Mouse (Mus musculus) kidney, embryonic 16.5 days (tissue): Measurements from ENCODE around the gene Steap3. TPM values are rescaled to one million over a fixed set of nuclear protein-coding genes. Genes with fewer than 3 reads are reported as not detected.

ENCODE experiments used
- ATAC-seq: fragments of 200-750 bp; cut with Nextera tagmentation; 2 replicates; pipeline ENCODE4 v1.8.0; 2017; ENCODE audit warnings: moderate TSS enrichment; ENCODE audit not compliant: low FRiP score, low TSS enrichment
- H3K27ac ChIP-seq: fragments of 300-500 bp; sonication (generic); 2 replicates; pipeline ENCODE4 v1.5.1; 2014; ENCODE audit warnings: low read length
- H3K27me3 ChIP-seq: fragments of 300-500 bp; sonication (generic); 2 replicates; pipeline ENCODE4 v1.6.1; 2014; ENCODE audit warnings: low read length, control low read depth, mixed read lengths; ENCODE audit not compliant: insufficient read depth
- H3K36me3 ChIP-seq: fragments of 300-500 bp; sonication (generic); 2 replicates; pipeline ENCODE4 v1.6.1; 2014; ENCODE audit warnings: low read length, control low read depth, mixed read lengths; ENCODE audit not compliant: insufficient read depth
- H3K4me1 ChIP-seq: fragments of 300-500 bp; sonication (generic); 2 replicates; pipeline ENCODE4 v1.6.1; 2014; ENCODE audit warnings: low read length, control low read depth, mixed read lengths; ENCODE audit not compliant: insufficient read depth
- H3K4me2 ChIP-seq: fragments of 300-500 bp; sonication (generic); replicated peaks from 2 replicates; pipeline ENCODE4 v1.6.1; 2014; ENCODE audit warnings: low read depth, low read length
- H3K4me3 ChIP-seq: fragments of 300-500 bp; sonication (generic); 2 replicates; pipeline ENCODE4 v1.5.1; 2014; ENCODE audit warnings: mild to moderate bottlenecking, low read length
- H3K9ac ChIP-seq: fragments of 300-500 bp; sonication (generic); replicated peaks from 2 replicates; pipeline ENCODE4 v1.6.1; 2014; ENCODE audit warnings: low read length
- H3K9me3 ChIP-seq: fragments of 300-500 bp; sonication (generic); 2 replicates; pipeline ENCODE4 v1.6.1; 2016; ENCODE audit warnings: low read length, control low read depth
- WGBS: fragments of 180-500 bp; shearing (Covaris S2); extraction: QIAGEN DNeasy Blood & Tissue Kit; methylation state at CpG from one replicate; pipeline ENCODE4 v1.1.7; 2014; 5-methylcytosine and 5-hydroxymethylcytosine counted together
- polyA plus RNA-seq: library from polyadenylated mRNA; unstranded; fragments of >200 nt; fragmentation: Nextera tagmentation; extraction: Ambion mirVana; gene quantifications from 2 replicates; pipeline ENCODE4 v1.2.1, GENCODE M21; 2015

Gene Steap3
- polyA plus RNA-seq, 1 experiment from 2014 or later: 2.8 TPM

GRCm38 (mm10) chr1:120174991-120175390 is 97.5 kb downstream of the Steap3 start:
- no peak for ATAC-seq
- no peak overlapping the region for H3K4me2 ChIP-seq
- no peaks in the 10 kb centered on the region for H3K9me3 ChIP-seq
- no peak overlapping the region for H3K9ac ChIP-seq
- H3K27ac ChIP-seq: no peak overlapping the region
- no peaks in the 10 kb centered on the region for H3K27me3 ChIP-seq
- peaks cover 13% of the 10 kb centered on the region; the same call in 1 of the 2 replicates for H3K4me1 ChIP-seq
- 75% methylated on average over 4 of the region's 4 CpGs for WGBS
- no peaks in the 10 kb centered on the region for H3K36me3 ChIP-seq
- H3K4me3 ChIP-seq: no peak overlapping the region

GRCm38 (mm10) chr1:120171819-120172521 is 100.5 kb downstream of the Steap3 start:
- Histone ChIP-seq H3K4me1 (peaks cover 11% of the 10 kb centered on the region; the same call in 1 of the 2 replicates), H3K4me2 (no peak overlapping the region), H3K9me3 (no peaks in the 10 kb centered on the region), H3K9ac (no peak overlapping the region), H3K36me3 (no peaks in the 10 kb centered on the region), H3K4me3 (no peak overlapping the region), H3K27ac (no peak overlapping the region), H3K27me3 (no peaks in the 10 kb centered on the region)
- ATAC-seq: peak; percentile 62; the same call in 1 of the 2 replicates
- 53% methylated on average over 5 of the region's 5 CpGs for WGBS

- Histone ChIP-seq H3K27ac (no peak overlapping the region), H3K9me3 (no peaks in the 10 kb centered on the region), H3K27me3 (no peaks in the 10 kb centered on the region), H3K4me1 (no peaks in the 10 kb centered on the region), H3K4me3 (no peak overlapping the region), H3K9ac (no peak overlapping the region), H3K36me3 (no peaks in the 10 kb centered on the region), H3K4me2 (no peak overlapping the region)
- ATAC-seq: no peak
- 83% methylated on average over 7 of the region's 7 CpGs for WGBS
These were observed 102.2 kb downstream of the Steap3 start for GRCm38 (mm10) chr1:120170307-120170706.

DNA sequence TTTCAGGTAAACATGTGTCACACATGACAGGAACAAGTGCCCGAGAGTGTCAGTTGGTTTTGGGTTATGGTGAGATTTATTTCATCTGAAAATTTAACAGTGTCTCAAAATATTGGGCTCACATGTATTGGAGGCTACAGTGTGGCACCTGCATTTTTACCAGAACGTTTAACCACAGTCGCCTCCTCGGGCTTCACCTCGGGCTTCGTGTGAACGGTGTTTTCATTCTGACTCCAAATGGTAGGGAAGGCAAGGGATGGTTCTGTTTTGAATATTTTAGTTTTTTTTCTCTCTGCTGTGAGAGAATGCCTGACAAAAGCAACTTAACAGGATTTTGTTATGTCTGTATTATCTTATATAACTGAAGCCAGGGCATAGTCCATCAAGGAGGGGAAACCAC is 103.8 kb downstream of the Steap3 start:
- H3K27me3 ChIP-seq: no peaks in the 10 kb centered on the region
- no peak overlapping the region for H3K27ac ChIP-seq
- no peak overlapping the region for H3K4me3 ChIP-seq
- no peaks in the 10 kb centered on the region for H3K9me3 ChIP-seq
- no peak overlapping the region for H3K4me2 ChIP-seq
- WGBS: 82% methylated on average over 7 of the region's 7 CpGs
- no peaks in the 10 kb centered on the region for H3K36me3 ChIP-seq
- no peak for ATAC-seq
- H3K9ac ChIP-seq: no peak overlapping the region
- H3K4me1 ChIP-seq: no peaks in the 10 kb centered on the region

DNA sequence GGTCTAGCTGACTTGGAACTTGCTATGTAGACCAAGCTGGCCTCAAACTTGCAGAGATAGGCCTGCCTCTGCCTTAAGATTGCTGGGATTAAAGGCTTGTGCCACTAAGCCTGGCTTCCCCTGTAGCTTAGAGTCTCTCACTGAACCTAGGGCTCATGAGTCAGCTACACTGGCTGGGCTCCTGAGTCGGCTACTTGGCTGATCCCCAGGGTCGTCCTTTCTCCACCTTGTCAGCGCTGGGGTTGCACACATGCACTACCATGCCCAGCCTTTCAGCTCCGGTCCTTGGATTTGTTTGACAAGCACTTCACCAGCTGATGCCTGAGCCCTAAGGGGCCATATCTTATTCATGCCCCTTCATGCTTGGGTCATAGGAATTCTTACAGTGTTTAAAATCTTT is 104.5 kb downstream of the Steap3 start:
- H3K4me2 ChIP-seq: no peak overlapping the region
- no peaks in the 10 kb centered on the region for H3K9me3 ChIP-seq
- H3K4me1 ChIP-seq: no peaks in the 10 kb centered on the region
- H3K27me3 ChIP-seq: no peaks in the 10 kb centered on the region
- H3K4me3 ChIP-seq: no peak overlapping the region
- H3K36me3 ChIP-seq: no peaks in the 10 kb centered on the region
- no peak overlapping the region for H3K9ac ChIP-seq
- no peak overlapping the region for H3K27ac ChIP-seq
- no peak for ATAC-seq
- 66% methylated on average over 4 of the region's 4 CpGs for WGBS

DNA sequence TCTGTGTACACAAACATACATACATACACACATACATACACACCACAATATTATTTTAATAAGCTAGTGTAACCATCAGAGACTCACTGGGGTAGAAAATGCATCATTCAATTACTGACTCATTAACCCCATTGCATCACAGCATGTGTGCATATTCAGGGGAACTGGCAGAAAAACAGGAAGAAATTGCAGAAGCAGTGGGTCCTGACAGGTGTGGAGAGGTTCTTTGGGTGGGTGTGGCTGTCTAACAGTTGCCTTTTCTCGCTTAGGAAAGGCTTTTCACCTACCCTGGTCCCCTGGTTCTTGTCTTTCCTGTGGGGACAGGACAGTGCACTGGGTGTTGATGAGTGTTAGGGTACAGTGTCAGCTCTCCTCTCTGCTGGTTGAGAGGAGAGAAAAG is 109.9 kb downstream of the Steap3 start:
- WGBS: 75% methylated on average over 1 of the region's 1 CpGs
- Histone ChIP-seq H3K4me1 (no peaks in the 10 kb centered on the region), H3K27ac (no peak overlapping the region), H3K9ac (no peak overlapping the region), H3K27me3 (no peaks in the 10 kb centered on the region), H3K9me3 (no peaks in the 10 kb centered on the region), H3K36me3 (no peaks in the 10 kb centered on the region), H3K4me2 (no peak overlapping the region), H3K4me3 (no peak overlapping the region)
- no peak for ATAC-seq

DNA sequence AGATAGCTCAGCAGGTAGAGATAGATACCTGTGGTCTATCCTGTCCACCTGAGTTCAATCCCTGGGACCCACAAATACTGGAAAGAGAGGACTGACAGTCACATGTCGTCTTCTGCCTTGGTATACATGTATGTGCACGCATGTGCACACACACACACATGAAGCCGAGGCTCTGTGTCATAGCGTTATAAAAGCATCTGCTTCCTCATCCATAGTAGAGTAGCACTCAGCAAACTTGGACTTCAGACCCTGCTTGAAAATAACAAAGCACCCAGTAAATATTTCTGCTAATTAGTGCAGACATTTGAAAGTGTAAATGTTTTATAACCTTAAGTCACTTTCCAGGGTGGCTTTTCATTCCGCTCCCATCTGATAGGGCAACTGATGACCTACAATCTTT is 111.0 kb downstream of the Steap3 start:
- no peak overlapping the region for H3K9ac ChIP-seq
- WGBS: 90% methylated on average over 5 of the region's 5 CpGs
- no peak overlapping the region for H3K4me3 ChIP-seq
- H3K9me3 ChIP-seq: no peaks in the 10 kb centered on the region
- H3K36me3 ChIP-seq: no peaks in the 10 kb centered on the region
- no peak for ATAC-seq
- no peaks in the 10 kb centered on the region for H3K27me3 ChIP-seq
- H3K4me1 ChIP-seq: no peaks in the 10 kb centered on the region
- H3K4me2 ChIP-seq: no peak overlapping the region
- H3K27ac ChIP-seq: no peak overlapping the region

- WGBS: 88% methylated on average over 9 of the region's 9 CpGs
- Histone ChIP-seq H3K4me3 (no peak overlapping the region), H3K27ac (no peak overlapping the region), H3K36me3 (no peaks in the 10 kb centered on the region), H3K4me1 (no peaks in the 10 kb centered on the region), H3K4me2 (no peak overlapping the region), H3K9me3 (no peaks in the 10 kb centered on the region), H3K27me3 (no peaks in the 10 kb centered on the region), H3K9ac (no peak overlapping the region)
- ATAC-seq: no peak
These were observed 113.9 kb downstream of the Steap3 start for GRCm38 (mm10) chr1:120158474-120159127.

- no peak overlapping the region for H3K9ac ChIP-seq
- H3K27ac ChIP-seq: no peak overlapping the region
- H3K36me3 ChIP-seq: no peaks in the 10 kb centered on the region
- H3K4me2 ChIP-seq: no peak overlapping the region
- ATAC-seq: no peak
- 29% methylated on average over 1 of the region's 1 CpGs for WGBS
- no peaks in the 10 kb centered on the region for H3K4me1 ChIP-seq
- H3K9me3 ChIP-seq: no peaks in the 10 kb centered on the region
- no peaks in the 10 kb centered on the region for H3K27me3 ChIP-seq
- H3K4me3 ChIP-seq: no peak overlapping the region
These were observed 117.2 kb downstream of the Steap3 start for GRCm38 (mm10) chr1:120155325-120155724.

GRCm38 (mm10) chr1:120154232-120154631 is 118.3 kb downstream of the Steap3 start:
- Histone ChIP-seq H3K4me3 (no peak overlapping the region), H3K36me3 (no peaks in the 10 kb centered on the region), H3K4me1 (no peaks in the 10 kb centered on the region), H3K9ac (no peak overlapping the region), H3K27ac (no peak overlapping the region), H3K9me3 (no peaks in the 10 kb centered on the region), H3K27me3 (no peaks in the 10 kb centered on the region), H3K4me2 (no peak overlapping the region)
- no peak for ATAC-seq
